Mouse (Mus musculus) frontal cortex, postnatal 25 days (tissue): Measurements from ENCODE around the gene Acsm3.

Source experiments
- DNase-seq, 2 experiments: peaks; one replicate each; pipeline ENCODE4 v3.0.0; 2022; ENCODE audit warnings: low spot score in 2 of 2

The Acsm3 gene

DNA sequence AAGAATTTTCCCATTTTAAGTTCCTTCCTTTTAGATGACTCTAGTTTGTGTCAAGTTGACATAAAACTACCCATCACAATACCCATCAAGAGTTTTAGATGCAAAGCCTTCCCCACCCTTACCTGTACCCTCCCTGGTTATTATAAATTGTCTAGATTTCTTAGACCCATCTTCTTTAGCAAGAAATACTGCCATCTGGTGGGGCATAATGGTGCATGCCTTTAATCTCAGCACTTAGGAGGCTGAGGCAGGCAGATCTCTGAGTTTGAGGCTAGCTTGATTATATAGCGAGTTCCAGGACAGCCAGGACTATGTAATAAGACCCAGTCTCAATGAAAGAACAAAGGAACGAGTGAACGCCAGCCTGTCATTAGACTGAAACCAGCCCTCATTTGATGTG lies 39.8 kb downstream of the Acsm3 start:
- DNase-seq: no peak

DNA sequence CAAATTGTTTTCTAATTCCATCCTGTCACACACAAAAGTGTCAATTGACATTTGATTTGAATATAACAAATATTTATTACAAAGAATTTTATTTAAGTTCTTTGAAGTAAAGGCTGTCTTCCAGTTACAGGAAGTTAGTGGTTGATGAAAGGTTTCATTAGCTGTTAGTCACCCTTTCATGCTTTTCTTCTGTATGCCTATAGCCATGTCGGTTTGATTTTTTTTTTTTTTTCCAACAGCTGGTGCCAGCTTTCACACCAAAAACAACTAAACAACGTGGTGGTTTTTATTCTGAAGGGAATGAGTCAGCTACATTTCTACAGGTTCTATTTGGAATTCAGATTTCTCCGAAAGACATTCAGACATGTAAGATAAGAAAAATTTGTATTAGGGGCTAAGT lies 40.3 kb downstream of the Acsm3 start:
- DNase-seq: no peak

DNA sequence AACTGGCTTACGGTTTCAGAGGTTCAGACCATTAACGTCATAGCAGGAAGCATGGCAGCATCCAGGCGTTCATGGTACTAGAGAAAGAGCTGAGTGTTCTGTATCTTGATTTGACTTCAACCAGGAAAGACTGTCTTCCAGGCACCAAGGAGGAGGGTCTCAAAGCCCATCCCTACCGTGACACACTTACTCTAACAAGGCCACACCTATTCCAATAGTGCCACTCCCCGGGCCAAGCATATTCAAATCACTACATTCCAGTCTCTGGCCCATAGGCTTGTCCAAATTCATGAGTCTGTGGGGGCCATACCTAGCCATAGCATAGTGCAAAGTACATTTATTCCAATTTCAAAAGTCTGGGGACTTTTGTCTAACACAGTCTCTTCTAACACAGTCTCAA lies 46.7 kb downstream of the Acsm3 start:
- no peak for DNase-seq

DNA sequence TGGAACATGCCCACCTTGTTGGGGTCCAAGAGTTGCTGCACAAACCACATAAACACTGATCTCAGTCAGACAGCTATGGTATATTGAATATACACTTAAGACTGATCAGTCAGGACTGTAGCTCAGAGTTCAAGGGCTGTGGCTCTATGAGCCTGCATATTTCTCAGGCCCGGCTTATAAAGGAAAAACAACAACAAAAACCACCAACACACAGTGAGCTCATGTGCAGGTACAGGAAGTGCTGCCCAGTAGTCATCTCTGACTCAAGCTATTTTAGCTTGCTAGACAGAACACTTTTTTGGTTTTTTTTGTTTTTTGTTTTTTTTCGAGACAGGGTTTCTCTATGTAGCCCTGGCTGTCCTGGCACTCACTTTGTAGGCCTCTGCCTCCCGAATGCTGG lies 48.0 kb downstream of the Acsm3 start:
- no peak for DNase-seq

DNA sequence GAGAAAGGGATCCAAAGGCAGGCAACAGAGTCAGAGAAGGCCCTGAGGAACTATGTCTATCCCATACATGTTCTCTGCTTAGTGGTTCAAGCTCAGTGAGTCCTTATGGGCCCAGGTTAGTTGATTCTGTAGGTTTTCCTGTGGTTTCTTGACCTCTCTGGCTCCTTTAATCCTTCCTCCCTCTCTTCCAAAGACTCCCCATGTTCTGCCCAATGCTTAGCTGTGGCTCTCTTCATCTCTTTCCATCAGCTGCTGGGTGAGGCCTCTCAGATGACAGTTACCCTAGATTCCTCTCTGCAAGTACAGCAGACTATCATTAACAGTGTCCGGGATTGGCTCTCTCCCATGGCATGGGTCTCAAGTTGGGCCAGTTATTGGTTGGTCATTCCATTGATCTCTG lies 74.6 kb downstream of the Acsm3 start:
- no peak for DNase-seq

DNA sequence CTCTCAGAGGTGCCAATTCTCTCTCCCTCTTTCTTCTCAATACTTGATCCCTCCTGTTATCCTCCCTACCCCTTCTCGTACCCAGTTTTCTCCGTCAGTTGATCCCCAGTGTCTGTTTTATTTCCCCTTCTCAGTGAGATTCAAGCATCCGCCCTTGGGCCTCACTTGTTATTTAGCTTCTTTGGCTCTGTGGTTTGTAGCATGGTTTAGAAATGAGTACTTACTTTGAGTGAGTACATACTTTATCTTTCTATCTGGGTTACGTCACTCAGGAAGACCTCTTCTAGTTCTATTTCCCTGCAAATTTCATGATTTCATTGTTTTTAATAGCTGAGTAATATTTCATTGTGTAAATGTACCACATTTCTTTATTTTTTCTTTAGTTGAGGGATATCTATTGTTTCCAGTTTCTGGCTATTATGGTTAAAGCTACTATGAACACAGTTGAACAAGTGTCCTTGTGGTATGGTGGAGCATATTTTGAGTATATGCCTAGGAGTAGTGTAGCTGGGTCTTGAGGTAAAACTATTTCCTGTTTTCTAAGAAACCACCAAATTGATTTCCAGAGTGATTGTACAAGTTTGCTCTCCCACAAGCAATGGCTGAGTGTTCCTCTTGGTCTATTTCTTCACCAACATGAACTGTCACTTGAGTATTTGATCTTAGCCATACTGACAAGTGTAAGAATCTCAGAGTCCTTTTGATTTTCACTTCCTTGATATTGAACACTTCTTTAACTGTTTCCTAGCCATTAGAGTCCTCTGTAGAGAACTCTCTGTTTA lies 75.5 kb downstream of the Acsm3 start:
- DNase-seq: no peak
